Mouse (Mus musculus) CD4-positive, CD25-positive, alpha-beta regulatory T cell, adult 4 months (primary cell): ENCODE measurements at regions not wholly inside any gene's neighbourhood (a gene's known extent, or its start where the extent isn't known, plus 50 kb on each side); places are given as distances from the start of the nearest gene placed in this dataset.

Experiments
- ATAC-seq: one replicate; pipeline ENCODE4 v1.8.0; 2017

GRCm38 (mm10) chr7:125034196-125034595 lies 410.3 kb upstream of the Kdm8 start:
- no peak for ATAC-seq

GRCm38 (mm10) chr7:125036098-125036991 lies 408.1 kb upstream of the Kdm8 start:
- no peak for ATAC-seq

DNA sequence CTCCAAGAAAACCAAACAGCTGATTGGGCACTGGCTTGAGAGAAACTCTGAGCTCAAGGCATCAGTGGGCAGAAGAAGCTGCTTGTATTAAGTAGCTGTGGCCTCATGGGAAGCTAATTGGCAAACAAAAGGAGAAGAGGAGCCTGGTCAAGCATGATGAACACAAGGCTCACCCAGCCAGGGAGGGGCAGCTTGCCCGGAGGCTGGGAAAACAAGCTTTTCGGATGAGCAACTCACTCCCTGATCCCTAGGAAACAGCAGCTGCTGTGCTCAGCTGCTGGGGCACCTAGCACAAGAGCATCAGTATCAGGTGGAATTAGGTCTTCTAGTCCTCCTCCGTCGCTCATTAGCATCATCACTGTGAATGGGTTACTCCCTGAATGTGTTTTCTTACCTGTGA lies 405.6 kb upstream of the Kdm8 start:
- ATAC-seq: no peak

- no peak for ATAC-seq
Measured at GRCm38 (mm10) chr7:125055951-125056625, 388.4 kb upstream of the Kdm8 start.

- no peak for ATAC-seq
Measured at GRCm38 (mm10) chr7:125102464-125102863, 342.0 kb upstream of the Kdm8 start.

GRCm38 (mm10) chr7:125104011-125104410 lies 340.5 kb upstream of the Kdm8 start:
- no peak for ATAC-seq

DNA sequence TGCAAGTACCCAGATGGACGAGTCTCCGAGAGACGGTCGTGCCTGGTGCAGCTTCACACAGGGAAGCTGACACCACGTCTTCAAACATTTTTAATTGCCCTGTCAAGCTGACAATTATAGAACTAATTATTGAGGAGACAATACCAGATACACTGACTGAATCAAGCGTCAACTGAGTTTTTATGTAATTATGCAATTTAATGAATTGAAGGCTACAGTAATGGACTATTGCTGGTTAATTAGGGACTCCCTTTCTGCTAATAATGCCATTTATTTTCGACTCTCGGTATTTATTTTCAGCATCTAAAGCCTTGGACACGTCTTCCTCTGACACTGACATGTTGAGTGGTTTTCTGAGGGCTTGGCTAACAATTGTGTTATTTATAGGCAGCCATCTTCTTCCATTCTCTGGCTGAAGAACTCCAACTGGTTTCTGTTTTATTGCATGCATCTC lies 331.6 kb upstream of the Kdm8 start:
- no peak for ATAC-seq

DNA sequence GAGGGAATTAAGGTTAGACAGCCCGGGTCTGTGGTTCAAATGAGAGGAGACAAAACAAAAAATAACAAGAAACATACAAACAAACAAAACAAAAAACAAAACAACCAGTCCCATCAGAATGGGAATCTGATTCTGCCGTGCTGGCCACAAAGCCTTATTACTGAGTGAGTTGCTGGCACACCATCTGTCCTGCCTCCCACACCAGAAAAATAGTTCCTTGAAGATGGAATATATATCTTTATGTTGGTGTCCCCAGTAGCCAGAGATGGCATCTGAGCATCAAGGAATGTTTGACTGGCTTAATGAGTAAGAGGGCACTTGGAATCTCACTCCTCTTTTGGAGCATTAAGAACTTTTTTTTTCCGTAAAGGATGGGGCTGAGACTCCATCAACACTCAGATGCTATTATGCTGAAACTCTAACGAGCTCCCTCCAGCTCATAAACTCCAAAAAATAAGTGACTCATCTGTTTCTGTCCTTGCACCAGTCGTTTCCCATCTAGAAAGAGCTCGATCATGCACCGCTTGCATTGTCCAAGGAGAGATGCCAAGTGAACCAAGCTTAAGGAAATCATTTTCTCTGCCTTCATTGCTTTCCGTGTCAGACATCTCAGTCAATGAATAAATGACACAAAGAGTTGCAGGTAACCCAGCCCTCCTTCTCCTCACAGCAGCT lies 329.0 kb upstream of the Kdm8 start:
- no peak for ATAC-seq

DNA sequence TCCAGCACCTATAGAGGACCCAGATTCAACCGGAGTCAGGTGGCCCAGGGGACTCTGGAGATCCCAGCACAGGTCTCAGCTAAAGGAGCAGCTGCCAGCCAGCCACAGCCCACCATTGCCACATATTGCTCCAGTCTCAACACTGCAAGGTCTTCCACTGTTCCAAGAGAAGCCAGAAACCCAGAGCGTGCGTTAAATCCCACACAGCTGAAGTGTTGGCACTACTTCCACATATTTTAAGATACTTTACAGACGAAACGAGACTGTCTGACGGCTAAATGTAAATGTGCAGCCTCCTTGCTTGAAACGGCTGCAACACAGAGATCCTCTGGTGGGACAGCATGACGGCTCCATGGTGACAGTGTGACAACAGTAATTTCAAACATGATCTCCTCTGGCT lies 327.3 kb upstream of the Kdm8 start:
- no peak for ATAC-seq

GRCm38 (mm10) chr7:125129187-125129586 lies 315.3 kb upstream of the Kdm8 start:
- ATAC-seq: no peak

DNA sequence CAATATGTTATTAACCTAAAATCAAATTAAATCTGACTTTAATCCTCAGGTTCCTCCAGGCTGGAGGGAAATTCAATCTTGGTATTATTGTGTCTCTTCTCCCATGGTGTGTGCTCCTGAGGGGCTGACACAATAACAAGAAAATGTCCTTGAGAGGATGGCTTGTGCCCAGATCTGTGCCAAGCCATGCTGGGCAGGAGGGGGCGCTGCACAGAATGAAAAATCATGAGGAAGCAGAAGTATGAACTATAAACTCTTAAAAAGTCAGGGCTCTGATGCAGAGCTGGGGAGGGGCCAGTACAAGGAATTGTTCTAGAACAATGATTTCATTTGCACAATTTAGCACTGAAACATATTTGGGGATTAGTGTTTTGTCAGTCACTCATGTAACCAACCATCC lies 312.5 kb upstream of the Kdm8 start:
- ATAC-seq: no peak

- no peak for ATAC-seq
Measured at GRCm38 (mm10) chr7:125138607-125139006, 305.9 kb upstream of the Kdm8 start.

DNA sequence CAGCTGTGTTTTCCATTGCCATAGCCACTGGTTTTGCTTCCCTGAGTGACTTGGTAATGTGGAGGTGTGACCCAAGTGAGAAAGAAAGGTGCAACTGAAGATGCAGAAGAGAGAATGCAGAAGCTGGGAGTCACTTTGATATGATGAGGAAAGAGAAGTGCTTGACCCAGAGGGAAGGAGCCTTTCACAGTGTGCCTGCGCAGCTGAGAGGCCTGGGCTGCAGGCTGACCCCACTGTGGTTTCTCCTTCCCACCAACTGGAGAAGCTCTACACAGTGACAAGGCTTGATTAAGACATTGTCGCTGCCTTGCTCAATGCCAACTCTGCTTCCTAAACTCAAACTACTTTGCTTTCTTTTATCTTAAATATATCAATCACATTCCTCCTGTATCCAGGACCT lies 305.3 kb upstream of the Kdm8 start:
- no peak for ATAC-seq

- no peak for ATAC-seq
Measured at GRCm38 (mm10) chr7:125140854-125141253, 303.6 kb upstream of the Kdm8 start.

DNA sequence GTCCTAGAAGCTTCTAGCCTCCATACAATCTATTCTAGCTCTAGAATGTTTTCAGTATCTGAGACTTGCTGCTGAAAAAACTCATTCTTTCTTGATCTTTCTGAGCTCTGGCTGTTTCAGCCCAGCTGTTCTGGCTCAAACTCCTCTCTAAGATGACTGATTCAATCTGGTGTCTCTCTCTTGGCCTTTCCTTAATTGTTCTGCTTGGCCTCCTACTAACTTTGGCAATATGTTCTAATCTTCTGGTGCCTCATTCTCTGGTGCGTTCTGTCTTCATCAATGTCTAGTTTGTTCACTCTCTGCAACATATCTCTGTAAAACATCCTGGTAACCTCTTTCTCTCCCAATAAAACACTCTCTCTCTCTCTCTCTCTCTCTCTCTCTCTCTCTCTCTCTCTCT lies 302.6 kb upstream of the Kdm8 start:
- ATAC-seq: no peak

GRCm38 (mm10) chr7:125146025-125146424 lies 298.5 kb upstream of the Kdm8 start:
- ATAC-seq: no peak

GRCm38 (mm10) chr7:125149151-125149550 lies 295.3 kb upstream of the Kdm8 start:
- ATAC-seq: no peak

- no peak for ATAC-seq
Measured at GRCm38 (mm10) chr7:125149740-125150139, 294.7 kb upstream of the Kdm8 start.

- ATAC-seq: no peak
Measured at GRCm38 (mm10) chr7:125152281-125152680, 292.2 kb upstream of the Kdm8 start.

DNA sequence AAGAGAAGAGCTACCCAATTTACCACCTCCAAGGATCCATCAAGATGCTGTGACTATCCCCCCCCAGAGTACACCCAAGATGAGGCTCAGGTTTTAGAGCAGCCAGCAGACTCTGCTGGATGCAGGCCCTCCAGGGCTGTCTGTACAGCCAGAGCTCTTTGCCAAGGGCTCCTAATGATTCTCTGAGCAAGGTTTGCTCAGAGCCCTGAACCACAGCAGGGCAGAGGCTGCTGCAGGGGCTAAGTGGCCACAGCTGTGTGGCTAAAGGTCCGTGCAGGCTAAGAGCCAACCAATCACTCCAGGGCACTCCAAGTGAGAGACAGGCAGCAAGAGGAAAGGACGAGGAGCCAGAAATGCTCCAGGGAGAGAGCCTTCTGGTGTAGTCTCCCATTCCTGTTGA lies 289.2 kb upstream of the Kdm8 start:
- no peak for ATAC-seq

- no peak for ATAC-seq
Measured at GRCm38 (mm10) chr7:125166881-125167351, 277.6 kb upstream of the Kdm8 start.

DNA sequence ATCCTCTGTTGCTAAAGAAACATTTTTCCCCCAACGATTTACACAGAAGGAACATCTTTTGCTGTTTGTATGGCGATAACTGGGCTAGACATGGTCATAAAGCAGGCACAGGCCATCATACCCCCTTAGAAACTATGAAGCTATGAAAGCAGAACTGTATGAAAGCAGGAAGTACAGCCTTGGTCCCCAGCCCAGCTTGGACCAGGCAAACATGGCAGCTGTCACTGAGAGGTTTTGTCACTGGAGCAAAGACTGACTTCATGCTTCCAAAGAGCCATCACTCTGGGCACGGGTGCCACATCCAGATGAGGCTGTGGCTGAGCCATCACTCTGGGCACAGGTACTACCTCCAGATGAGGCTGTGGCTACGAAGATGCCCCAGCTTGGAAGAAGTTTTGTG lies 276.8 kb upstream of the Kdm8 start:
- no peak for ATAC-seq

GRCm38 (mm10) chr7:125181548-125181947 lies 262.9 kb upstream of the Kdm8 start:
- ATAC-seq: no peak
